Mouse (Mus musculus): Measurements from ENCODE around the gene Gm16503. TPM values are rescaled to one million over a fixed set of nuclear protein-coding genes. Genes with fewer than 3 reads are reported as not detected.
"Not testable (repeated sequence)": the region's sequence is repeated elsewhere in the genome, so short reads cannot be mapped to it uniquely, and the experiment has no call there.

The Gm16503 gene
- under 1 TPM; 0.16 to 0.47 TPM for total RNA-seq (2021)
- long read RNA-seq, experiment 1, result 0 reads
- long read RNA-seq, experiment 2, result 0 reads

DNA sequence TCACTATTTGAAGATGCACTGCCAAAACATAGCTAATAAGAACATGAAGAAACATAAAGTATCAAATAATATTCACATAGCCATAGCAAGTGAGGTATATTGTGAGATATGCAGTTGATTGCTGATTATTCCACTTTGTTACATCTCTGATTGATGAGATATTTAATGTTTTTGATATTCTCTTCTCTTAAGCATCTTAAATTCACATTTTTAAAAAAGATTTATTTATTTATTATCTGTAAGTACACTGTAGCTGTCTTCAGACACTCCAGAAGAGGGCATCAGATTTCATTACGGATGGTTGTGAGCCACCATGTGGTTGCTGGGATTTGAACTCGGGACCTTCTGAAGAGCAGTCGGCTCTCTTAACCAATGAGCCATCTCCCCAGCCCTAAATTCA, at the start of gene Gm16503:
Gene Gm16503 (plus strand): TSS at position 301 of the 400 bp plus-strand sequence.
- DNase-seq, result not testable (repeated sequence)

DNA sequence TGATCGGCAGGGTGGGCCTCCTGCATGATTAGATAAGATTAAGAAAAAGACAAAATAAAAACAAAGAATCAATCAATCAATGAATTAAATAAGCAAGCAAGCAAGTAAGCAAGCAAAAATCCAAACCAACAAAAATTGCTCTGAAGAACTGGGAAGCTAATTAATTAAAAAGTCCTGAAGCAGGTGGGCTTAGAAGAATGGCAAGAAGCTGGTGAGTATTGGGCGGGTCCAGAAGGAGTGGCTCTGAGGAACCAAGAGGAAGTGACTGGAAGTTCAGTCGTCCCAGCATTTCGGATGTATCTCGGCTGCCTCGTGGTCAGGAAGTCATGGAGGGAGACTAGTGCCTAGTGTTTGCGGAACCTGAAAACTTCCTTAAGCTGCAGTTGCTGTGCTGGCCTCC, 47.9 kb upstream of the Gm16503 start, which contains the start of gene Zfp982:
Gene Zfp982 (plus strand): TSS at position 301 of the 400 bp plus-strand sequence.
- not testable (repeated sequence) for DNase-seq

DNA sequence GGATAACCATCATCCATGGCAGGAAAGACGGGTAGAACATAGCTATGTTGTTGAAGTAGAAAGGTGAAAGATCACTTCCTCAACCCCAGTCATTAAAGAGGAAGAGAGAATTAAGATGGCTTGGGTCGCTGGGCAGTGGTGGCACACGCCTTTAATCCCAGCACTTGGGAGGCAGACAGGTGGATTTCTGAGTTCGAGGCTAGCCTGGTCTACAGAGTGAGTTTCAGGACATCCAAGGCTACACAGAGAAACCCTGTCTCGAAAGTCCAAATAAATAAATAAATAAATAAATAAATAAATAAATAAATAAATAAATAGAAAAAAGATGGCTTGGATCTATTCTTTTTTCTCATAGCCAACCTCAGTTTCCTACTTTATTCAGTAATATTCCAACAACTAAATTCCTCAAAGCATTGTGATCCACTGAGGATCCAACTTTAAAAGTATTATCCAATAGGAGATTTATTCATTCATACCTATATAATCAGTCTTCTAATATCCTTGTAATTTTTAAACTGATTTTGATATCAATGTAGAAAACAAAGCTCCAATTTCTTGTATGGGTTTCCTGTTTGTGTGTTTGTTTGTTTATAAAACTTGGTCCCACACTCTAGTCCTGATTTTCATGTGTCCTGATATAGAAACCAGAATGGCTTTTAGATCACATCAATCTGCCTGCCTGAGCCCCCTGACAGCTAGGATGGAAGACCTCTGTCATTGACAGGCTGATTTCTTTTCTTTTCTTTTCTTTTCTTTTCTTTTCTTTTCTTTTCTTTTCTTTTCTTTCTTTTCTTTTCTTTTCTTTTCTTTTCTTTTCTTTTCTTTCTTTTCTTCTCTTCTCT, 41.0 kb upstream of the Gm16503 start:
- not testable (repeated sequence) for DNase-seq

DNA sequence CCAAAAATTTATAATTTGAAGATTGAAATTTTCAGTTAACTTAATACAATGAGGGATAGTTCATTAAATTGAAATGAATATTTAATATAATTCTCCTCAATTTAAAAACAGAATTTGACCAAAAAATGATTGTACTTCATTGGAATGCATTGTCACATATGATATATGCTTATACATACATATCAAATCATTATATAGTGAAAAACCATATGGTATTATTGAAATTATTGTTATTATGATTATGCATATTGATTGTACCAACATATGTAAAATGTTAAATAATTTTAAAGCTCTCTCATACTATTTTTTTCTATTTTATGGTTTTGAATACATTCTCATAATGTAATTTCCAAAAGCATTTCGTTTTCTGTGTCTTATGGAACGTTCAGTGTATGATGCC, 30.8 kb upstream of the Gm16503 start:
- no peak for DNase-seq

DNA sequence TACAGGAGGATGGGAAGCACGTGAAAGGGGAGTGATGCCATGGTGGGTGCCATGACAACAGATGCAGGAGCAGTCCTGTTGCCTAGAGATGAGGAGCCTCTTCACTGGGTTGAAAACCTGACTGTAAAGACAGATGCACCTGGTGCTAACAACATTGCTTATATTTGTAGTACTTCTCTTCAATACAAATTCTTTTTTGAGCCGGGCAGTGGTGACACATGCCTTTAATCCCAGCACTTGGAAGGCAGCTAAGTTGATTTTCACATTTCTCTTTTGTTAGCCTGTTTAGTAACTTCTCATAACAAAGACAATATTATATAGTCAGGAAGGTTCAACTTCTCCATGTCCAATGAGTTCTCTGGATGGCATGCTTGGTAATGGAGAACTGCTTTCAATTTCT, 21.0 kb upstream of the Gm16503 start:
- no peak for DNase-seq

DNA sequence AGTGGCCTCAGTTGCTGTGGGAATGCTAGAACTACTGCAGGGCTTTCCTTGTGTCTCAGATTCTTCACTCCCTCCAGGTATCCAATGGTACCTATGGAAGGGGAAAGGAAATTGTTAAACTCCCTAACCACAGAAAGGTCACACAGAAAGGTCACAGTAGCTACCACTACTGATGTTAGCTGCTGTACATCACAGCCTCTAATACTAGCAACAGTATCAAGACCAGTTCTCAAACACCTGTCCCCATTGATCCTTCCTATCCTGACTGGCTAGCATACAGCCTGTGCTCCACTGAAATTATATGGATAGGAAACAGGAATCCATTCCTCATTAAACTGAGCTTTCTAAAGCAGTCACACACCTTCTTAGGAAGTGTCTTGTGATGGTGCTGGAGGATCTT, 19.9 kb upstream of the Gm16503 start:
- DNase-seq, result no peak

DNA sequence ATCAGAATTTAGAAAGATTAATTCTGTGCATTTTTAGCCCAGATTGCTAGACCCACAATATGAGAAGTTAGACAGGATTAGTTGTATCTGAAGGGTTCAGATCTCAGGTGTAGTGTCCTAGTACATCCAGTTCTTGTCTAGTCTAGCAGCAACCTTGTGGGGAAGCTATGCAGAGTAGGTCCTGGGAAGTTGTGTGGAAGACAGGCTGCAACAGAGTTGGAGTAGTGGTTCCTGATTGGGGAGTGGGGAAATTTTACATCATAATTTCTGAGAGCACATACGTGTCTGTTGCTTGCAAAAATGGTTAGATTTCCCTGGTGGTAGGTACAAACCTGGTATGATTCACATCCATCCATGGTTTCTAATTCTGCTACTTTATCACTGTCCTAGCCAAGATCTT, 14.9 kb upstream of the Gm16503 start:
- DNase-seq, result no peak

DNA sequence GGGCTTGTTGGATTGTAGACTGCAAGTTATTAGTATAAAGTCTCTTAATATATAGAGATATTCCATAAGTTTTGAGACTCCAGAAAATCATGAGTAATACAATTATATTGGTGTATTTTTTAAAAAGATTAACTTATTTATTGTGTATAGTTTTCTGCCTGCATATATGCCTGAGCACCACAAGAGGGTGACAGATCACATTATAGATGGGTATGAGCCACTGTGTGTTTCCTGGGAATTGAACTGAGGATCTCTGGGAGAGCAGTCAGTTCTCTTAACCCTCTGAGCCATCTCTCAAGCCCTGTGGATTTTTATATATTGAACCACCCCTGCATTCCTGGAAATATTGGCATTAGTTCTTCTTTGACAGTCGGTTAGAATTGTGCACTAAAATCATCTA, 9.7 kb upstream of the Gm16503 start:
- DNase-seq, result no peak

DNA sequence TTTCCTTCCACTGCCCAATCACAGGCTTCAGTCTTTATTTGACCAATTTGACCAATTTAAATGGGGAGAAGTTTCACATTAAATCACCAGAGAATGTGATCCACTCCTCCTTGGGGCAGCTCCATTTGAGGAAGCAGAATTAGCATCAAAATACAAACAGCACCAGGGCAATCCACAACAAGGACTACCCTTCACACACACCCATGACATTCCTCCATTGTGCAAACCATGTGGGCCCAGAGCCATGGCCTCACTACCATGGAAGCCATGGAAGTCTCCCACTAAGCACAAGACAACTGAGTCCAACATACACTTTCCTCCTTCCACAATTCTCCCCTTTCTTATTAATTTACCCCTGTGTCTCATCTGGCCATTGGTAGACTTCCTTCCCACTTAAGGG, 4.1 kb upstream of the Gm16503 start:
- DNase-seq, result not testable (repeated sequence)

DNA sequence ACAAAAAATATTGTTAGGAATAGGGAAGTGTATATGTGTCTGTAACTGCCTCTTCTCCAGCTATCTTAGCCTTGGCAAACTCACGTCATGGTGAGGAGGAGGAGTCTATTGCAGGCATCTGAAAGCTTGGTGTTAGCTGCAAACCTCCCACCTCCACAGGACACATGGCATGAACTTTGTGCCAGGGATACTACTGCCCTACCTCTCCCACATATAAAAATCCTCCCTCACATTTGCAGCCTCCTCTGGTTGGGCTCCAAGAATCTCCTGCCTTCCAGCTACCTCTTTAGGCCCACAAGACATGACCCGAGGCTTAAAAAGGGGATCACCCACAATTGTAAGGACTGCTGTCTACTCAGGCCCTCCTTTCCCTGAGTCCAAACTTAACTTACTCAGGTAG, 2.3 kb upstream of the Gm16503 start:
- DNase-seq, result no peak

DNA sequence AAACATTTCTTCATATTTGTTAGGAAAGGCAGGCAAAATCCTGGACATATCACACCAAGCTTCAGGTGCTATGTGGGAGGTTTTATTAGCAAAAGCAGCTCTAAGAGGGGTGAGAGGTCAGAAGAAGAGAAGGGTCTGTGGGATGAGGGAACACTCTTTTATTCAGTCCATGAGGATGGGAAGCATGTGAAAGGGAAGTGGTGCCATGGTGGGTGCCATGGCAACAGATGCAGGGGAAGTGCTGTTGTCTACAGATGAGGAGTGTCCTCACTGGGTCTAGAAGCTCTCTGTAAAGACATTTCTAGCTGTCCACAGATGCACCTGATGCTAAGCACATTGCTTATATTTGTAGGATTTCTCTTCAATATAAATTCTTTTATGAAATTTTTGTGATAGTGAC, 1.1 kb downstream of the Gm16503 start:
- DNase-seq, result no peak

DNA sequence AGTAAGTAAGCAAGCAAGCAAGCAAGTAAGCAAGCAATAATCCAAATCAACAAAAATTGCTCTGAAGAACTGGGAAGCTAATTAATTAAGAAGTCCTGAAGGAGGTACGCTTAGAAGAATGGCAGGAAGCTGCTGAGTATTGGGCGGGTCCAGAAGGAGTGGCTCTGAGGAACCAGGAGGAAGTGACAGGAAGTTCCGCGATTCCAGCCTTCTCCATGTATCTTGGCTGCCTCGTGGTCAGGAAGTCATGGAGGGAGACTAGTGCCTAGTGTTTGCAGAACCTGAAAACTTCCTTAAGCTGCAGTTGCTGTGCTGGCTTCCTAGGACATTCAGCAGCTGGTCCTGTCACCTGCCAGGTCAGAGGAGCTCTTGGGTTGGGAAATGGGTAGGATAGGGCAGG, 13.1 kb downstream of the Gm16503 start, which contains the start of gene Zfp985:
Gene Zfp985 (plus strand): TSS at position 207 of the 400 bp plus-strand sequence.
- not testable (repeated sequence) for DNase-seq

DNA sequence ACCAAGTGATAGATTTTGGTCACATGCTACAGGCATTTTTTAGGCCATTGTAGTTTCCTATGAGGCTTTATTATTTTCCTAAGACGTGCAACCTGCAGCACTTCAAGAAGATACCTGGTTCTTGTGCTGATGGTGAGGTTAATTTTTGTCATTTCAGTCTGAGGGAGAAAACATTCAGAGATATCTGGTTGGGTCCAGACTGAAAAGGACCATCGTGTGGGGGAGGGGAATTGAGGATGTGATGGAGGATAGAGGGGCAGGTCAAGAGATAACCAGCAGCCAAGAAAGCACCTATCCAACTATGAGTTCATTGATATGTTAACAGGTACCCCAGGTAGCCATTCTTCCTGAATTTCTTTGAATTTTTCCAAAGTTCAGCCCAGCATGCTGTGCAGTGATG, 14.3 kb downstream of the Gm16503 start:
- not testable (repeated sequence) for DNase-seq

DNA sequence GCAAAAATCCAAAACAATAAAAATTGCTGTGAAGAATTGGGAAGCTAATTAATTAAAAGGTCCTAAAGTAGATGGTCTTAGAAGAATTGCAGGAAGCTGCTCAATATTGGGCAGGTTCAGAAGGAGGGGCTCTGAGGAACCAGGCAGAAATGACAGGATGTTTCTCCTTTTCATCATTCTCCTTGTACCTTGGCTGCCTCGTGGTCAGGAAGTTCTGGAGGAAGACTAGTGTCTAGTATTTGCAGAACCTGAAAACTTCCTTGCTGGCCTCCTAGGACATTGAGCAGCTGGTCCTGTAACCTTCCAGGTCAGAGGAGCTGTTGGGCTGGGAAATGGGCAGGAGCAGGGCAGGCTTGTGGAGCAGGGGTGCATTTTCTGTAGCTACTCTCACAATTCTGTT, 16.9 kb downstream of the Gm16503 start:
- DNase-seq, result not testable (repeated sequence)

DNA sequence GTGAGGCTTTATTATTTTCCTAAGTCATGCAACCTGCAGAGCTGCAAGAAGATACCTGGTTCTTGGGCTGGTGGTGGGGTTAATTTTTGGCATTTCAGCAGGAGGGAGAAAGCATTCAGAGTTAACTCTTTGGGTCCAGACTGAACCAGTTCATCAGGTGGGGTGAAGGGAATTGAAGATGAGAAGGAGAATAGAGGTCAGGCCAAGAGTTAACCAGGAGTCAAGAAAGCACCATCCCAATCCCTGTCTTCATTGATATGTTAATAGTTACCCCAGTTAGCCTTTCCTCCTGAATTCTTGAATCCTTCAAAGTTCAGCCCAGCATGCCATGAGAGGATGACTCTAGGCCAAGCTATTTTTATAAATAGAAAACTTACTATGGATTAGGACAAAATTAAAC, 18.0 kb downstream of the Gm16503 start:
- DNase-seq, result not testable (repeated sequence)

DNA sequence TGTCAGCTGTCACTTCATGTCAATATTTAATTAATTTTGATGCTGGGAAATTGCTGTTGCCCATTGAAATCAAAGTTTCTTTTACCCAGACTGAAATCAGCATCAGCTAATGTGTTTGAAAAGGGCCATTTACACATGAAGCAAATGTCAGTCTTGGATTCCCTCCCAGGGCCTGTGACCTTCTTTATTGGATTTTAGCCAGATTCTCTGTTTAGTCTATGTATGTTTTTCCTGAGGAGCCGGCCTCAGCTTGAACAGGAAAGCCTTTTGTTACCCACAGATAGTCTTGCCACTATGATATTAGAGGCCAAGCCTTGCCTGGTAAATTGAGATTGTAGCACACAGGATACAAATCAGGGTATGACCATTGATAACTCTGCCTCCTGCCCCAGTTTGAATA, 19.1 kb downstream of the Gm16503 start:
- DNase-seq, result not testable (repeated sequence)

DNA sequence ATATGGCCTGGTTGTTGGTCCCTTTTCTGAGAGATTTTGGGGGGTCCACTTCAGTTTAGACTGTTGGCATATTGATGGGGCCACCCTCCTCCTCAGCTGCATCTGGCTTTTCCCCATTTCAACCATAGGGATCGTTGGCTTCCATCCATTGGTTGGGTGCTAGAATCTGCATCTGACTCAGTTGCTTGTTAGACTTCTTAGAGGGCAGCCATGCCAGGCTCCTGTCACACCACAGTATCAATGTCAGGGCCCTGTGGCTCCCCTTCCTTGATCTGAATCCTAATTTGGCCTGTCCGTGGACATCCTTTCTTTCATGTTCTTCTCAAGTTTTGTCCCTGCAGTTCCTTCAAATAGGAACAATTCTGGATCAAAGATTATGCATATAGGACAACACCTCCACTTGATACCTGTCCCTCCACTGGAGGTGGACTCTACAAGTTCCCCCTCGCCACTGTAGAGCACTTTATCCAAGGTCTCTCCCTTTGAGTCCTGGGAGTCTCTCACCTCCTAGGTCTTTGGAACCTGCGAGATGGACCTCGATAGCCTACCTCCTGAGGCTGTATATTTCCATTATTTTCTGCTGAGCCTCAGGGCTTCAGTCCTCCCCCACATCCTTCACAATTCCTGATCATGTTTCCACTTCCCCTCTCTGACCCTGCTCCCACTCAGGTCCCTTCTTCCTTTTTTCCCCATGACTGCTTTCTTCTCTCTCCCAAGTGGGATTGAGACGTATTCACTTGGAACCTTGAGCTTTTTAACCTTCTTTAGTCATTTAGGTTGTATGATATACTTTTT, 25.6 kb downstream of the Gm16503 start:
- DNase-seq, result no peak

DNA sequence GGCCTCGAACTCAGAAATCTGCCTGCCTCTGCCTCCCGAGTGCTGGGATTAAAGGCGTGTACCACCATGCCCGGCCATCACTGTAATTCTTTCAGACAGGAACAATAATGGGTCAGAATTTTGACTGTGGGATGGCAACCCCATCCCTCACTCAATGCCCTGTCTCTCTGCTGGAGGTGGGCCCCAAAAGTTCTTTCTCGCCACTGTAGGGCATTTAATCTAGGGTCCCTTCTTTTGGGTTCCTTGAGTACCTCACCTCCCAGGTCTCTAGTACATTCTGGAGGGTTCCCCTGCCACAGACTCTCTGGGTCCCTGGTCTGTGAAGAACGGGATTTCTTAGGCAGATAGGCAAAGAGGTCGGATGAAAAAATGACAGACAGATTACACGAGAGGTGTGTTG, 31.1 kb downstream of the Gm16503 start:
- DNase-seq, result not testable (repeated sequence)

DNA sequence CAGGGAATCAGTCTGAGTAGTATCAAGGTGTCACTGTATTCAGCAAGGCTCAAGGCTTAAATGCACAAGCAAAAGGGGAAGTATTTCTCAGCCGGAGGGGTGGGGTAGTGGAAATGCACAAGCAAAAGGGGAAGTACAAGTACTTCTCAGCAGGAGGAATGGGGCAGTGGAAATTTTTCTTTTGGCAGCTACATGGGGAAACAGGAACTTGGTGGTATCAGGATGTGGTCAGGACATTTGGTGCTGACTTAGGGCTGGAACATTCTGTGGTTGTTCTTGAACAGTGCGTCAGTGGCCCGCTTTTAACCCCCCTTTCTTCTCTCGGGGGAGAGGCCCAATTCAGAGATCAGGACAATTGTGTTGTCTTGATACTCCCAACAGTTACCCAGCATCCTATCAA, 39.4 kb downstream of the Gm16503 start:
- not testable (repeated sequence) for DNase-seq

DNA sequence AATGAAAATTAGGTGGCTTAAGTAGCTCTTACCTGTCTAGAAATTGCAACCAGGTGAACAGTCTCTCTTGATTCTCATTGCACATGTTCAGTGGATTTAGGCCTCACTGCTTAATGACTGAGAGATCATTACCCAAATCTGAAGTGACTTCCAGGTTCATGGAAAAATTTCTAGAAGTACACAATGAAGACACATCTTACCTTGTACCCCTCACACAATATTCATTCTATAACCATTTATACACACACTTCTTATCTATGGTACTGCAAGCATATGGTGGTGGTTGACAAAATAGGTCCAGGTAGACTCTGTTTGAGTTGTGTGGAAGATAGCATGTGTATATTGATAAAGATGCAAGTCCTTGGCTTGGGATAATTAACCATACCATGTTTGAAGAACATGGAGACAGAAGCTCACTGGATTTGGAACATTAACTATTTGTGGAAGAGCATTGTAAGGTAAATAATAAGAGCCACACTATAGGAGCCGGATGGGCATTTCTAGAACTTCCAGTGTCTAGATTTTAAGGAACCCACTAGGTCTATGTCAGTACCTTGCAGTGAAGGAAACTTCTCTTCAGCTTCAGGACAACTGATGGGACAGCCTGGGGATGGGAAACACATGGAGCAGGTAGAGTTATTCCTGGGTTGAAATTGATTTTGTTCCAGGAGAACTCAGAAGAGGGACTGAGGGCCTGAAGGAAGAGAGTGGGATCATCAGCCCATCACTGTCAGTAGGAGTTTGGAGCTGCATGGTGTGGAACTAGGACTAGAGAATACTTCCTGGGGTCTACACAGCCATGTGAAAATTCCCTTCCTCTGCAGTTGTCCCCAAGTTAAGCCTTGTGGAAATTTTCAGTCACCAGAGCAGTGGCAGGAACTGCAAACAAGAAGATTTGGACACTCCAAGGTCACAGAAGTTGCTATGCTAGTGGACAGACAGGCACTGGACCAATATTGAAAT, 46.8 kb downstream of the Gm16503 start:
- DNase-seq, result no peak

Measured in gastrocnemius, postnatal 10 days (tissue).